ENCODE assay signal across 9 mouse cellular contexts in genomic region chr1:125441679-125442078, GRCm38 (mm10). TPM values are rescaled to one million over a fixed set of nuclear protein-coding genes. Genes with fewer than 3 reads are reported as not detected.
DNase-seq lines count a peak whose midpoint lies in the region; ATAC-seq and TF ChIP-seq lines count a peak whose summit lies in the region.
"Had no signal": no experiment of that assay in that cellular context is flagged by ENCODE, and none has a peak within 500 bp of the region (broad histone marks: within the 10 kb centered on the region; RNA-seq: fewer than 3 reads in every experiment).

No protein-coding gene starts in this region.

- 80% methylated on average over 7 of the region's 7 CpGs for WGBS in hindbrain, embryonic 13.5 days

- peak; percentile 48 for DNase-seq in CD4-positive helper T cell, adult 2 months (ENCODE audit: low read depth, low spot score)
- no peak for DNase-seq in G1E (ENCODE audit: low spot score)
- peak; percentile 23 for DNase-seq in liver
- DNase-seq in urinary bladder, adult 18-20 months (ENCODE audit: low spot score in 2 of 2): no peak
- no peak for DNase-seq in embryo, embryonic 9.5 days (ENCODE audit: extremely low spot score)

- no peak overlapping the region for H3K27ac ChIP-seq in hindbrain, embryonic 13.5 days
- H3K27ac ChIP-seq: hindbrain, embryonic 14.5 days; midbrain, embryonic 13.5 days had no signal

- H3K36me3 ChIP-seq in G1E (replicated peaks): no peaks in the 10 kb centered on the region
- no peaks in the 10 kb centered on the region for H3K36me3 ChIP-seq in hindbrain, embryonic 13.5 days
- H3K36me3 ChIP-seq: midbrain, embryonic 13.5 days had no signal

- H3K4me1 ChIP-seq in G1E (ENCODE audit: insufficient read depth, low read depth, low read length): peaks cover 38% of the 10 kb centered on the region
- no peaks in the 10 kb centered on the region for H3K4me1 ChIP-seq in hindbrain, embryonic 13.5 days (replicated peaks)
- H3K4me1 ChIP-seq: midbrain, embryonic 13.5 days had no signal

- H3K9me3 ChIP-seq in G1E (replicated peaks): no peaks in the 10 kb centered on the region
- no peaks in the 10 kb centered on the region for H3K9me3 ChIP-seq in hindbrain, embryonic 13.5 days
- H3K9me3 ChIP-seq: midbrain, embryonic 13.5 days had no signal

- H3K27me3 ChIP-seq in G1E (ENCODE audit: insufficient read depth, low read length): no peaks in the 10 kb centered on the region
- H3K27me3 ChIP-seq in hindbrain, embryonic 13.5 days: no peaks in the 10 kb centered on the region
- H3K27me3 ChIP-seq: midbrain, embryonic 13.5 days had no signal

- H3K4me2 ChIP-seq in hindbrain, embryonic 13.5 days: no peak overlapping the region
- H3K4me2 ChIP-seq: hindbrain, embryonic 14.5 days; midbrain, embryonic 13.5 days had no signal

- no peak overlapping the region; the same call in 1 of the 2 replicates for H3K4me3 ChIP-seq in G1E (ENCODE audit: low read depth, low read length)
- H3K4me3 ChIP-seq in hindbrain, embryonic 13.5 days: no peak overlapping the region
- H3K4me3 ChIP-seq: midbrain, embryonic 13.5 days had no signal

- peak; percentile 92 for ATAC-seq in G1E (ENCODE audit: extremely low read depth, insufficient number of reproducible peaks, low FRiP score, poor library complexity, severe bottlenecking)
- ATAC-seq in megakaryocyte-erythroid progenitor cell, adult 5-6 weeks (replicated peaks; ENCODE audit: low FRiP score, low TSS enrichment, poor library complexity, severe bottlenecking): peak; percentile 25; the same call in 1 of the 2 replicates
- no peak for ATAC-seq in hindbrain, embryonic 13.5 days (ENCODE audit: low FRiP score)
- ATAC-seq: midbrain, embryonic 13.5 days had no signal

- no peak overlapping the region for H3K9ac ChIP-seq in hindbrain, embryonic 13.5 days
- H3K9ac ChIP-seq: hindbrain, embryonic 14.5 days; midbrain, embryonic 13.5 days had no signal

- TF ChIP-seq CTCF in G1E (IDR thresholded peaks at IDR 0.05; ENCODE audit: low read depth, low read length): no peak

RNA-seq across cellular contexts. Expression of gene Actr3, which starts 6.2 kb away (rescaled TPM):
- total RNA-seq in G1E (2014; fragmentation: Nextera tagmentation): 569 and 654 TPM in 2 replicates
- total RNA-seq in G1E (2017): 682 and 756 TPM in 2 replicates
- 444 and 504 TPM in 2 replicates for polyA plus RNA-seq in G1E (2012)
- 137 and 149 TPM in 2 replicates for total RNA-seq in megakaryocyte-erythroid progenitor cell, adult 5-6 weeks (2014; fragmentation: Nextera tagmentation)
- 314 and 445 TPM in 2 replicates for total RNA-seq in megakaryocyte-erythroid progenitor cell, adult 5-6 weeks (2017)
- polyA plus RNA-seq in hindbrain, embryonic 13.5 days (2015; fragmentation: Nextera tagmentation; extraction: Ambion mirVana): 245 and 248 TPM in 2 replicates

Comparison
In these comparisons a context has a peak if more than half of its experiments do, and no peak if none do; other contexts are left out.
1. DNase-seq: peak in CD4-positive helper T cell, adult 2 months (single experiment) and liver (single experiment); none in G1E (single experiment), urinary bladder, adult 18-20 months (0 of 2) and embryo, embryonic 9.5 days (single experiment).